Mouse (Mus musculus) bone marrow macrophage, adult 2 months (primary cell): ENCODE measurements around the gene B3gntl1.

Experiments used
- CTCF ChIP-seq: IDR thresholded peaks from 2 replicates; pipeline ENCODE4 v1.5.1; 2012; ENCODE audit warnings: low read depth, mild to moderate bottlenecking, low read length, moderate library complexity
- POLR2A ChIP-seq: IDR thresholded peaks from 2 replicates; pipeline ENCODE4 v1.6.1; 2012; ENCODE audit warnings: mild to moderate bottlenecking, low read depth, low read length, borderline replicate concordance

DNA sequence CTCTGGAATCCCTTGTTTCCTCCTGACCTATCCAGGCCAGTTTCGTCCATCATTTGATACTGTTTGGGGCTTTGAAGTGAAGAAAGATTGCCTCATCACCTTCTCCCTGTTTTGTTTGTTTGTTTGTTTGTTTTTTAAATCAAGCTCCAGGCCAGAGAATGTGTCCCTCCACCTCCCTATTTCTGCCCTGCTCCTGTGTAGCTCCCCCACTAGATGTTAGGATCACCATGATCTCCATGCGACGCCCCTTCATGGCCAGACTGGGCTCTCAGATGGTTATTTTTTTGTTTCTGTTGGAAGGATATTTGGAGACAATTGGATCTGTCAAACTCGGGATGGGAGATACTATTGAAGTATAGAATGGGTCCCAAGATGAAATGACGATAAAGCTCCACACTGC is 28.3 kb upstream of the B3gntl1 start, which contains the start of gene Metrnl:
- TF ChIP-seq POLR2A (no peak), CTCF (no peak)
